Mouse (Mus musculus) liver, adult 2 months (tissue): Measurements from ENCODE around the gene Angptl1.

Experiments used
- CTCF ChIP-seq: fragments of 200-500 bp; IDR thresholded peaks from 2 replicates; pipeline ENCODE4 v1.5.1; 2011; ENCODE audit warnings: low read depth, low read length, control low read depth
- POLR2A ChIP-seq: fragments of 200-500 bp; IDR thresholded peaks from 2 replicates; pipeline ENCODE4 v1.6.1; 2011; ENCODE audit warnings: low read length, control low read depth; ENCODE audit not compliant: insufficient read depth; ENCODE audit errors: extremely low read depth

DNA sequence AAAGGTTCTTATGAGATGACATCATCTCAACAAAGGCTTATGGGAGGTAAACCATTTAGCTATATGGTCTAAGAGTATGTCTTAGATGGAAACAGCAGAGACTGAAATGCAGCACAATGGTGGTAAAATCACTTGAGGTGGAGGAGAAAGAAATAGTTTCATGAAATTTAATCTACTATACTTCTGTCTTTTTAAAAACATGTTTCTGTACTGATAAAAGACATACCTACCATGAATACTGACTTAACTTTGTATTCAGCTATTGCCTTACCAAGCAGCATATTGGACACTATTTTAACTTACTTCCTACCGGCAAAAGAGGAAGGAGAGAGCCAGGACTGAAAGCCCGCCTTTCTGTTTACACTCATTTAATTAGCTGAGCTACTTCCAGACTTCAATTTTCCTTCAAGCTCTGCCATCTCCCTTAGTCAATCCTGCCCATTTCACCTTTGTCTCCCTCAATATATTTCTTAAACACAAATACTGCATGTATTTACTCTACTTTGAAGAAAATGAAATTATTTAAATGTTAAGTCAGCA is 21.4 kb downstream of the Angptl1 start:
- TF ChIP-seq CTCF (no peak), POLR2A (no peak)
